Mouse (Mus musculus) T-helper 17 cell (primary cell): ENCODE data around the gene Cfd.
"Not testable (repeated sequence)": the region's sequence is repeated elsewhere in the genome, so short reads cannot be mapped to it uniquely, and the experiment has no call there.

ENCODE experiments used
- in situ Hi-C, 2 experiments: fragments of 300-600 bp; cut with MboI, MseI; formaldehyde crosslinking; loops; 1 replicate in 1 of 2; 2 replicates in 1 of 2; pipeline ENCODE4 v1.15.1; 2025; ENCODE audit warnings: high pct_unique_total_duplicates in 2 of 2

Cfd gene

GRCm38 (mm10) chr10:79883297-79884084, 7.2 kb upstream of the Cfd start:
- in situ Hi-C loops: loop anchor here (5.0 kb wide), 3 partner anchors 39 to 69 kb away; partner anchors contain the start of genes Arid3a (in 1 of the 2) and R3hdm4 (in 1 of the 2)

GRCm38 (mm10) chr10:79884446-79884845, 6.2 kb upstream of the Cfd start:
- in situ Hi-C loops: loop anchor here (5.0 kb wide), 3 partner anchors 38 to 68 kb away; partner anchors contain the start of genes Arid3a (in 1 of the 2) and R3hdm4 (in 1 of the 2)

- in situ Hi-C loops: loop anchor here (5.0 kb wide), 3 partner anchors 37 to 67 kb away; partner anchors contain the start of genes Arid3a (in 1 of the 2) and R3hdm4 (in 1 of the 2)
Measured at GRCm38 (mm10) chr10:79884938-79885337, 5.7 kb upstream of the Cfd start.

- in situ Hi-C loops: no loop called here
Measured at GRCm38 (mm10) chr10:79886054-79886453, 4.6 kb upstream of the Cfd start, which contains the start of gene Elane. Elane (plus strand) TSS chr10:79886247.

- in situ Hi-C loops: no loop called here
Measured at GRCm38 (mm10) chr10:79886611-79887010, 4.0 kb upstream of the Cfd start.

GRCm38 (mm10) chr10:79889386-79889785, 1.3 kb upstream of the Cfd start:
- in situ Hi-C loops: no loop called here

GRCm38 (mm10) chr10:79892451-79893118, 1.9 kb downstream of the Cfd start:
- in situ Hi-C loops: not testable (repeated sequence)

GRCm38 (mm10) chr10:79896306-79896705, 5.7 kb downstream of the Cfd start:
- in situ Hi-C loops: no loop called here

GRCm38 (mm10) chr10:79896814-79897213, 6.2 kb downstream of the Cfd start:
- in situ Hi-C loops: no loop called here

- in situ Hi-C loops: no loop called here
Measured at GRCm38 (mm10) chr10:79897316-79898245, 6.9 kb downstream of the Cfd start.

GRCm38 (mm10) chr10:79900951-79901410, 10.3 kb downstream of the Cfd start:
- in situ Hi-C loops: loop anchor here in 1 of 2 experiments (10.0 kb wide), 1 partner anchor 476 kb away; no protein-coding TSS in a partner anchor

- in situ Hi-C loops: loop anchor here in 1 of 2 experiments (10.0 kb wide), 1 partner anchor 482 kb away; no protein-coding TSS in a partner anchor
Measured at GRCm38 (mm10) chr10:79906712-79907111, 16.1 kb downstream of the Cfd start.

GRCm38 (mm10) chr10:79907415-79907814, 16.8 kb downstream of the Cfd start:
- in situ Hi-C loops: loop anchor here in 1 of 2 experiments (10.0 kb wide), 1 partner anchor 483 kb away; no protein-coding TSS in a partner anchor

GRCm38 (mm10) chr10:79908167-79909091, 17.8 kb downstream of the Cfd start, which contains the start of gene Med16:
Med16 (minus strand) TSS chr10:79908923.
- in situ Hi-C loops: loop anchor here in 1 of 2 experiments (10.0 kb wide), 1 partner anchor 484 kb away; no protein-coding TSS in a partner anchor

GRCm38 (mm10) chr10:79909092-79909922, 18.7 kb downstream of the Cfd start:
- in situ Hi-C loops: loop anchor here in 1 of 2 experiments (10.0 kb wide), 1 partner anchor 485 kb away; no protein-coding TSS in a partner anchor

GRCm38 (mm10) chr10:79910556-79910955, 19.9 kb downstream of the Cfd start, which contains the start of gene Gm26602:
Gm26602 (plus strand) TSS chr10:79910856.
- in situ Hi-C loops: no loop called here

- in situ Hi-C loops: no loop called here
Measured at GRCm38 (mm10) chr10:79912412-79912811, 21.8 kb downstream of the Cfd start.

- in situ Hi-C loops: no loop called here
Measured at GRCm38 (mm10) chr10:79914131-79914947, 23.7 kb downstream of the Cfd start.
